In genomic region chr10:8667244-8667643, GRCm38 (mm10) we compare ENCODE assay signal across 20 mouse cellular contexts.
DNase-seq lines count a peak whose midpoint lies in the region; ATAC-seq and TF ChIP-seq lines count a peak whose summit lies in the region.
"Had no signal": no experiment of that assay in that cellular context is flagged by ENCODE, and none has a peak within 500 bp of the region (broad histone marks: within the 10 kb centered on the region; RNA-seq: fewer than 3 reads in every experiment).

No protein-coding gene starts in this region.

- H3K79me2 ChIP-seq in heart, adult 2 months (replicated peaks; ENCODE audit: control insufficient read depth, insufficient read depth, low read length), result no peaks in the 10 kb centered on the region

- no peaks in the 10 kb centered on the region; the same call in 1 of the 2 replicates for H3K36me3 ChIP-seq in heart, adult 2 months (ENCODE audit: control insufficient read depth, insufficient read depth, low read length)
- no peaks in the 10 kb centered on the region for H3K36me3 ChIP-seq in heart, embryonic 10.5 days
- no peaks in the 10 kb centered on the region for H3K36me3 ChIP-seq in hindbrain, embryonic 16.5 days (ENCODE audit: control insufficient read depth, insufficient read depth, low read length)
- H3K36me3 ChIP-seq in hindbrain, postnatal 0 days (ENCODE audit: insufficient read depth, low read length), result no peaks in the 10 kb centered on the region
- no peaks in the 10 kb centered on the region for H3K36me3 ChIP-seq in heart, embryonic 15.5 days
- H3K36me3 ChIP-seq: embryonic facial prominence, embryonic 13.5 days; forebrain, embryonic 12.5 days; hindbrain, embryonic 10.5 days had no signal

- TF ChIP-seq CTCF in heart, adult 2 months (IDR thresholded peaks at IDR 0.05), result no peak
- no peak for TF ChIP-seq CTCF in hindbrain, postnatal 0 days (IDR thresholded peaks at IDR 0.05; ENCODE audit: low read depth)

- peak overlapping the region; percentile 61 for H3K27ac ChIP-seq in heart, adult 2 months
- H3K27ac ChIP-seq in heart, embryonic 10.5 days, result no peak overlapping the region
- H3K27ac ChIP-seq in hindbrain, embryonic 16.5 days (ENCODE audit: low read depth, low read length), result no peak overlapping the region
- H3K27ac ChIP-seq in hindbrain, postnatal 0 days, result no peak overlapping the region
- H3K27ac ChIP-seq in heart, embryonic 15.5 days, result peak overlapping the region; percentile 61; the same call in 1 of the 2 replicates
- H3K27ac ChIP-seq: embryonic facial prominence, embryonic 13.5 days; forebrain, embryonic 12.5 days; hindbrain, embryonic 10.5 days; hindbrain, embryonic 14.5 days had no signal

- no peak for TF ChIP-seq POLR2A in heart, adult 2 months (IDR thresholded peaks at IDR 0.05; ENCODE audit: insufficient read depth, low read depth, low read length)

- 43% methylated on average over 2 of the region's 2 CpGs for WGBS in heart, adult 2 months
- WGBS in heart, embryonic 10.5 days, result 50% methylated on average over 2 of the region's 2 CpGs
- WGBS in hindbrain, embryonic 16.5 days, result 77% methylated on average over 2 of the region's 2 CpGs
- WGBS in hindbrain, postnatal 0 days, result 73% methylated on average over 2 of the region's 2 CpGs
- WGBS in heart, embryonic 15.5 days, result 23% methylated on average over 2 of the region's 2 CpGs

- H3K27me3 ChIP-seq in heart, adult 2 months (ENCODE audit: control insufficient read depth, insufficient read depth, low read length), result no peaks in the 10 kb centered on the region
- H3K27me3 ChIP-seq in heart, embryonic 10.5 days (ENCODE audit: insufficient read depth, poor library complexity, severe bottlenecking), result no peaks in the 10 kb centered on the region
- H3K27me3 ChIP-seq in hindbrain, embryonic 16.5 days (replicated peaks; ENCODE audit: control insufficient read depth, insufficient read depth, low read length), result no peaks in the 10 kb centered on the region
- no peaks in the 10 kb centered on the region for H3K27me3 ChIP-seq in hindbrain, postnatal 0 days (ENCODE audit: insufficient read depth, low read length)
- H3K27me3 ChIP-seq in heart, embryonic 15.5 days, result no peaks in the 10 kb centered on the region
- H3K27me3 ChIP-seq: embryonic facial prominence, embryonic 13.5 days; forebrain, embryonic 12.5 days had no signal

- H3K9ac ChIP-seq in heart, adult 2 months (ENCODE audit: low read depth, low read length), result no peak overlapping the region
- H3K9ac ChIP-seq in hindbrain, embryonic 16.5 days (ENCODE audit: low read depth, low read length), result no peak overlapping the region
- no peak overlapping the region for H3K9ac ChIP-seq in hindbrain, postnatal 0 days (replicated peaks; ENCODE audit: low read length)
- H3K9ac ChIP-seq in heart, embryonic 15.5 days, result no peak overlapping the region
- H3K9ac ChIP-seq: embryonic facial prominence, embryonic 13.5 days; forebrain, embryonic 12.5 days; hindbrain, embryonic 14.5 days had no signal

- TF ChIP-seq EP300 in heart, adult 2 months (IDR thresholded peaks at IDR 0.05; ENCODE audit: insufficient read depth, low read depth, low read length), result no peak

- H3K4me2 ChIP-seq in hindbrain, embryonic 16.5 days (ENCODE audit: low read length), result no peak overlapping the region
- no peak overlapping the region for H3K4me2 ChIP-seq in hindbrain, postnatal 0 days (ENCODE audit: low read depth, low read length)
- H3K4me2 ChIP-seq in heart, embryonic 15.5 days, result no peak overlapping the region
- H3K4me2 ChIP-seq: embryonic facial prominence, embryonic 13.5 days; forebrain, embryonic 12.5 days; hindbrain, embryonic 14.5 days had no signal

- intact Hi-C loops in heart, adult 2 months (cut with DNase I), result no loop called here

- H3K9me3 ChIP-seq in heart, embryonic 10.5 days, result no peaks in the 10 kb centered on the region
- peaks cover 6% of the 10 kb centered on the region; the same call in 1 of the 2 replicates for H3K9me3 ChIP-seq in hindbrain, embryonic 16.5 days (ENCODE audit: control insufficient read depth, low read length)
- H3K9me3 ChIP-seq in hindbrain, postnatal 0 days (ENCODE audit: low read length), result no peaks in the 10 kb centered on the region
- H3K9me3 ChIP-seq in heart, embryonic 15.5 days (replicated peaks), result no peaks in the 10 kb centered on the region
- H3K9me3 ChIP-seq: embryonic facial prominence, embryonic 13.5 days; hindbrain, embryonic 10.5 days had no signal

- peak; percentile 9; the same call in 1 of the 2 replicates for ATAC-seq in hindbrain, embryonic 16.5 days
- ATAC-seq in hindbrain, postnatal 0 days, result no peak
- ATAC-seq in heart, embryonic 15.5 days (replicated peaks; ENCODE audit: insufficient number of reproducible peaks, insufficient read depth, low FRiP score, low read depth), result peak; percentile 43; the same call in 1 of the 2 replicates
- ATAC-seq: forebrain, embryonic 16.5 days had no signal

- peaks cover 2% of the 10 kb centered on the region; the same call in 1 of the 2 replicates for H3K4me1 ChIP-seq in heart, adult 2 months (ENCODE audit: control insufficient read depth, insufficient read depth, low read length)
- peaks cover 7% of the 10 kb centered on the region; the same call in 1 of the 2 replicates for H3K4me1 ChIP-seq in heart, embryonic 10.5 days
- no peaks in the 10 kb centered on the region for H3K4me1 ChIP-seq in hindbrain, embryonic 16.5 days (ENCODE audit: control insufficient read depth, insufficient read depth, low read depth, low read length)
- H3K4me1 ChIP-seq in hindbrain, postnatal 0 days (ENCODE audit: insufficient read depth, low read length), result no peaks in the 10 kb centered on the region
- peaks cover 3% of the 10 kb centered on the region; the same call in 1 of the 2 replicates for H3K4me1 ChIP-seq in heart, embryonic 15.5 days (replicated peaks)
- H3K4me1 ChIP-seq: embryonic facial prominence, embryonic 13.5 days; forebrain, embryonic 12.5 days; hindbrain, embryonic 10.5 days had no signal

- DNase-seq in heart, adult 2 months, result no peak
- DNase-seq in heart, embryonic 10.5 days (ENCODE audit: low spot score), result no peak
- DNase-seq in hindbrain, postnatal 0 days (ENCODE audit: low spot score), result no peak
- peak; percentile 9 for DNase-seq in mesoderm, embryonic 11.5 days (ENCODE audit: low read depth, low spot score)
- no peak for DNase-seq in thymus, postnatal 14 days
- no peak for DNase-seq in retina, embryonic 14.5 days (ENCODE audit: low spot score)
- DNase-seq: adrenal gland, adult 2 months; adrenal gland, postnatal 25 days; cerebellum, adult 8-10 months; cerebellum, postnatal 14 days; gastrocnemius, postnatal 10 days; kidney, adult 11 months; kidney, adult 9 months had no signal

- no peak overlapping the region for H3K4me3 ChIP-seq in heart, adult 2 months
- no peak overlapping the region for H3K4me3 ChIP-seq in heart, embryonic 10.5 days
- no peak overlapping the region for H3K4me3 ChIP-seq in hindbrain, embryonic 16.5 days (ENCODE audit: low read length)
- no peak overlapping the region for H3K4me3 ChIP-seq in hindbrain, postnatal 0 days (ENCODE audit: low read length)
- H3K4me3 ChIP-seq in heart, embryonic 15.5 days, result no peak overlapping the region
- H3K4me3 ChIP-seq: embryonic facial prominence, embryonic 13.5 days; forebrain, embryonic 12.5 days; hindbrain, embryonic 10.5 days had no signal

Comparison
In these comparisons a context has a peak if more than half of its experiments do, and no peak if none do; other contexts are left out.
1. H3K27ac ChIP-seq: peak in heart, adult 2 months (single experiment) and heart, embryonic 15.5 days (single experiment); none in heart, embryonic 10.5 days (single experiment), hindbrain, embryonic 16.5 days (single experiment) and hindbrain, postnatal 0 days (single experiment).